Mouse (Mus musculus): Measurements from ENCODE around the gene Gosr1. TPM values are rescaled to one million over a fixed set of nuclear protein-coding genes. Genes with fewer than 3 reads are reported as not detected.

The Gosr1 gene
- polyA plus RNA-seq, 1 experiment from 2014 or later: 10.1 TPM

DNA sequence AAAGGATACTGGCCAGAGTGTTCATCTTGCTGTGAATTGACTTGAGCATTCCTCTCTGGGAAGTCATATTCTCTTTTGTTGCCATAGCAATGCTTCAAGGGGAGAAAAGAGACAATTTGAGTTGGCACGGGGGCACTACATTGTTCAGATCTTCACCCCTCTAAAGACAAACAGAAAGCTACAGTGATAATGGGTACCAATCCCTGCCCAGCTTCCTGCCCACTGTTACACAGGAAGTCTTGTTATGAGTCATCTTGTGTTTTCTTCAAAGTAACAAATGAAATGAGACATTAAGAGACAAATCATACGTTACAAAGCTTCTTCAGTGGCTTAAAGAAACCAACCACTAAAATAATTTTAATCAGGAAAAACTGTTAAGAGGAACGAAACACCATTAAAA is 28.8 kb downstream of the Gosr1 start:
- no peaks in the 10 kb centered on the region for H3K27me3 ChIP-seq
- no peaks in the 10 kb centered on the region for H3K9me3 ChIP-seq (replicated peaks)
- H3K4me2 ChIP-seq: no peak overlapping the region
- H3K9ac ChIP-seq: no peak overlapping the region
- no peaks in the 10 kb centered on the region for H3K4me1 ChIP-seq (replicated peaks)
- peaks cover 48% of the 10 kb centered on the region for H3K36me3 ChIP-seq (replicated peaks)
- no peak overlapping the region for H3K27ac ChIP-seq (replicated peaks)
- H3K4me3 ChIP-seq (replicated peaks): no peak overlapping the region
- ATAC-seq (ENCODE audit: insufficient read depth): no peak
- WGBS (ENCODE audit: insufficient replicate concordance): 50% methylated on average over 3 of the region's 3 CpGs

GRCm38 (mm10) chr11:76730650-76731049 is 32.7 kb downstream of the Gosr1 start:
- H3K27ac ChIP-seq (replicated peaks): no peak overlapping the region
- no peak overlapping the region for H3K9ac ChIP-seq
- no peaks in the 10 kb centered on the region for H3K9me3 ChIP-seq (replicated peaks)
- H3K36me3 ChIP-seq (replicated peaks): peaks cover 60% of the 10 kb centered on the region
- no peak overlapping the region for H3K4me3 ChIP-seq (replicated peaks)
- H3K27me3 ChIP-seq: no peaks in the 10 kb centered on the region
- WGBS (ENCODE audit: insufficient replicate concordance): 55% methylated on average over 3 of the region's 3 CpGs
- ATAC-seq (ENCODE audit: insufficient read depth): no peak
- no peaks in the 10 kb centered on the region for H3K4me1 ChIP-seq (replicated peaks)
- no peak overlapping the region for H3K4me2 ChIP-seq

GRCm38 (mm10) chr11:76728093-76728492 is 35.3 kb downstream of the Gosr1 start:
- no peaks in the 10 kb centered on the region for H3K4me1 ChIP-seq (replicated peaks)
- no peak overlapping the region for H3K9ac ChIP-seq
- no peaks in the 10 kb centered on the region for H3K9me3 ChIP-seq (replicated peaks)
- WGBS (ENCODE audit: insufficient replicate concordance): 86% methylated on average over 11 of the region's 11 CpGs
- H3K27me3 ChIP-seq: no peaks in the 10 kb centered on the region
- H3K27ac ChIP-seq (replicated peaks): no peak overlapping the region
- H3K4me3 ChIP-seq (replicated peaks): no peak overlapping the region
- H3K4me2 ChIP-seq: no peak overlapping the region
- peaks cover 41% of the 10 kb centered on the region for H3K36me3 ChIP-seq (replicated peaks)
- no peak for ATAC-seq (ENCODE audit: insufficient read depth)

DNA sequence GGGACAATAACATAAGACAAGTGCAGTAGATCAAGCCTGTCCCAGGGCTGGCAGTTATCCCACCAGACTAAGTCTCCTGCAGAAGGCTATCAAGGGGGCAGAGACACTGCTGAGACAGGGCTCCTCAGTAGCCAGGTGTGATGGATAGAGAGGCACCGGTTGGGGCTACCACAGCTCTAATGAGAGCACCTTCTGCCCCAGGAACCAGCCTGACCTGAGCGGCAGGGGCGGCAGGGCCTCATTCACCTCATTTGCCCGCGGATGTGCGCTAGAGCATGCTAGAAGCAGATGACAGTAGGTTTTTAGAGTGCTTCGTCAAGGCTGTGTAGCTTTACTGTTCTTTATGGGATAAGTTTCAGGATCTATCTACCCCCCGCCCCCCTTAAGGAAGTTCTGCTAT is 39.5 kb downstream of the Gosr1 start:
- ATAC-seq (ENCODE audit: insufficient read depth): no peak
- no peaks in the 10 kb centered on the region for H3K27me3 ChIP-seq
- WGBS (ENCODE audit: insufficient replicate concordance): 69% methylated on average over 8 of the region's 8 CpGs
- H3K27ac ChIP-seq (replicated peaks): no peak overlapping the region
- H3K4me2 ChIP-seq: no peak overlapping the region
- H3K9me3 ChIP-seq (replicated peaks): no peaks in the 10 kb centered on the region
- H3K4me3 ChIP-seq (replicated peaks): no peak overlapping the region
- peaks cover 13% of the 10 kb centered on the region; the same call in 1 of the 2 replicates for H3K36me3 ChIP-seq (replicated peaks)
- no peaks in the 10 kb centered on the region for H3K4me1 ChIP-seq (replicated peaks)
- no peak overlapping the region for H3K9ac ChIP-seq

- H3K9ac ChIP-seq: no peak overlapping the region
- H3K36me3 ChIP-seq (replicated peaks): no peaks in the 10 kb centered on the region
- H3K4me3 ChIP-seq (replicated peaks): no peak overlapping the region
- no peaks in the 10 kb centered on the region for H3K4me1 ChIP-seq (replicated peaks)
- no peak for ATAC-seq (ENCODE audit: insufficient read depth)
- H3K27me3 ChIP-seq: no peaks in the 10 kb centered on the region
- no peak overlapping the region for H3K27ac ChIP-seq (replicated peaks)
- 54% methylated on average over 4 of the region's 4 CpGs for WGBS (ENCODE audit: insufficient replicate concordance)
- H3K4me2 ChIP-seq: no peak overlapping the region
- no peaks in the 10 kb centered on the region for H3K9me3 ChIP-seq (replicated peaks)
These were observed 46.4 kb downstream of the Gosr1 start for GRCm38 (mm10) chr11:76717000-76717399.

GRCm38 (mm10) chr11:76709625-76710452 is 53.5 kb downstream of the Gosr1 start:
- Histone ChIP-seq H3K4me2 (no peak overlapping the region), H3K4me3 (replicated peaks) (no peak overlapping the region), H3K4me1 (replicated peaks) (no peaks in the 10 kb centered on the region), H3K27me3 (no peaks in the 10 kb centered on the region), H3K36me3 (replicated peaks) (no peaks in the 10 kb centered on the region), H3K27ac (replicated peaks) (no peak overlapping the region), H3K9ac (no peak overlapping the region), H3K9me3 (replicated peaks) (no peaks in the 10 kb centered on the region)
- WGBS (ENCODE audit: insufficient replicate concordance): 28% methylated on average over 14 of the region's 17 CpGs
- no peak for ATAC-seq (ENCODE audit: insufficient read depth)

DNA sequence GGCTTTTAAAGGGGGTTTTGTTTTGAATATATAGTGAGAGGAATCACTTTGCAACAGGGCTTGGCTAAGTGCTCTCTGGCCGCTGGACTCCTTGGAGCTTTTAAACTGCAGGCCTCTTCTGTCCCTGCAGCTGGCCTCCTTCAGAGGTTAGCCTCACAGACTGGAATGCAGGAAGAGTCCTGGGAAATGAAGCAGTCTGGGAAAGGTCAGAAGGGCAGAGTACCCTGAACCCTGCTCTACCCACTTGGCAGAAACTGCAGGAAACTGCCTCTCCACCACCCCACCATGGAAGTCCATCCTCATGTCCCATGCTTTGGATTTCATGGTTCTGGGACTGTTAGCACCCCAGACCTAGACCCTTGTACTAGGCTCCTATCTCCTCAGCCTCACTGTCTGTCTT is 54.5 kb downstream of the Gosr1 start:
- 50% methylated on average over 1 of the region's 1 CpGs for WGBS (ENCODE audit: insufficient replicate concordance)
- H3K9ac ChIP-seq: no peak overlapping the region
- H3K9me3 ChIP-seq (replicated peaks): no peaks in the 10 kb centered on the region
- no peak for ATAC-seq (ENCODE audit: insufficient read depth)
- no peak overlapping the region for H3K4me3 ChIP-seq (replicated peaks)
- no peaks in the 10 kb centered on the region for H3K36me3 ChIP-seq (replicated peaks)
- H3K4me2 ChIP-seq: no peak overlapping the region
- H3K27ac ChIP-seq (replicated peaks): no peak overlapping the region
- H3K27me3 ChIP-seq: no peaks in the 10 kb centered on the region
- no peaks in the 10 kb centered on the region for H3K4me1 ChIP-seq (replicated peaks)

DNA sequence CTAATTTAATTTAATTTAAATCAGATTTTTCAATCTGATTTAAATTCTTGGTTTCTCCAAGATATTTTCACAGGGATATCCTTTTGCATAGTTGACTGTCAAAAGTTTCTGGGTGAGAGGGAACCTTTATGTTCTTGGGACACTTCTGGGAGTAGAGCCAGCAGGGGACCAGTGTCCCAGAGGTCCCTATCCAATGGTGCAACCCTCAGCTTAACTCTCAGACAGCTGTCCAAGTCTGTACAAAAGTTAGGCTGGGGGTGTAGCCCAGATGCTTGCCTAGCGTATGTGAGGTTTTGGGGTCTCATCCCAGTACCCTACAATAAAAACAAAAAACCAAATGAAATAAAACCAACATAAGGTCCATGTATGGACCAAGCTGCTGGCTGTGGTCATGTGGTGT is 55.3 kb downstream of the Gosr1 start:
- Histone ChIP-seq H3K9me3 (replicated peaks) (no peaks in the 10 kb centered on the region), H3K27ac (replicated peaks) (no peak overlapping the region), H3K36me3 (replicated peaks) (no peaks in the 10 kb centered on the region), H3K4me3 (replicated peaks) (no peak overlapping the region), H3K9ac (no peak overlapping the region), H3K27me3 (no peaks in the 10 kb centered on the region), H3K4me2 (no peak overlapping the region), H3K4me1 (replicated peaks) (no peaks in the 10 kb centered on the region)
- 63% methylated on average over 1 of the region's 1 CpGs for WGBS (ENCODE audit: insufficient replicate concordance)
- no peak for ATAC-seq (ENCODE audit: insufficient read depth)

- H3K4me1 ChIP-seq (replicated peaks): no peaks in the 10 kb centered on the region
- H3K9ac ChIP-seq: no peak overlapping the region
- H3K4me2 ChIP-seq: no peak overlapping the region
- H3K36me3 ChIP-seq (replicated peaks): no peaks in the 10 kb centered on the region
- no peak overlapping the region for H3K4me3 ChIP-seq (replicated peaks)
- no peak for ATAC-seq (ENCODE audit: insufficient read depth)
- no peaks in the 10 kb centered on the region for H3K27me3 ChIP-seq
- no peak overlapping the region for H3K27ac ChIP-seq (replicated peaks)
- H3K9me3 ChIP-seq (replicated peaks): no peaks in the 10 kb centered on the region
- WGBS (ENCODE audit: insufficient replicate concordance): 58% methylated on average over 3 of the region's 3 CpGs
These were observed 55.7 kb downstream of the Gosr1 start for GRCm38 (mm10) chr11:76707656-76708055.

DNA sequence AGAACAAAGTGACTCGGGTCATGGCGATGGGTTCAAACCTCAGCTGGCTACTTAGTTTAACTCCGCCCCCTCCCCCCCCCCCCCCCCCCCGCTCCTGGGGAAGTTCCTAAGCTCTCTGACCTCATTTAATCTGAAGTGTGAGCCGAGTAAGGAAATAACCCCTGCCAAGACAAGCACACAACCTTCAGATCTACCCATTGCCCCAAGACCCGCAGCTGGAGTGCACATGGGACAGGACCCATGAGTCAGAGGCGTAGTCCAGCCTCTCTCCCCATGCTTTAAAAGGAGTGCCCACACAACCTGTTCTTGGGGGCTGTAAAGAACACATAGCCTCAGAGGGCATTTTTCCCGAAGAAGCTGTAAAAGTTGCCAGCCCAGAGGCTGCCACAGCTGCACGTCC is 63.8 kb downstream of the Gosr1 start:
- Histone ChIP-seq H3K9ac (no peak overlapping the region), H3K9me3 (replicated peaks) (no peaks in the 10 kb centered on the region), H3K4me3 (replicated peaks) (no peak overlapping the region), H3K4me1 (replicated peaks) (no peaks in the 10 kb centered on the region), H3K36me3 (replicated peaks) (no peaks in the 10 kb centered on the region), H3K27ac (replicated peaks) (no peak overlapping the region), H3K4me2 (peak overlapping the region; percentile 25), H3K27me3 (no peaks in the 10 kb centered on the region; the same call in 1 of the 2 replicates)
- WGBS (ENCODE audit: insufficient replicate concordance): 44% methylated on average over 7 of the region's 9 CpGs
- ATAC-seq (ENCODE audit: insufficient read depth): no peak

DNA sequence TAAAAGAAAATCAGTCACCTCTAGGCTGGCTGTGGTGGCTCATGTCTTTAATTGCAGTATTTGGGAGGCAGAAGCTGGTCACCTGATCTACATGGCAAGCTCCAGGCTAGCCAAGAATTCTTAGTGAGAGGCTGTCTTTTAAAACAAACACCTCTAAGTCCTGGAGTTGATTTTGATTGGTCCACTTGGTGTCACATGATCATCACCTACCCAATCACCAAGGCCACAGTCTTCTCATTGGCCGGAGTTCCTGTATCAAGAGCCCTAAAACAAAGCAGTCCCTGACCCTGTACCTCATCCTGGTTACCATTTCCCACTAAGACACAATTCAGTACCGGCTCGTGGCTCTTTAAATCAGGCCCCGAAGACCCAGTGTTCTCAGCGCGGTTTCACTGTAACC is 67.6 kb downstream of the Gosr1 start:
- H3K36me3 ChIP-seq (replicated peaks): no peaks in the 10 kb centered on the region
- WGBS (ENCODE audit: insufficient replicate concordance): 50% methylated on average over 6 of the region's 6 CpGs
- H3K9me3 ChIP-seq (replicated peaks): no peaks in the 10 kb centered on the region
- no peaks in the 10 kb centered on the region; the same call in 1 of the 2 replicates for H3K27me3 ChIP-seq
- ATAC-seq (ENCODE audit: insufficient read depth): no peak
- H3K4me2 ChIP-seq: no peak overlapping the region
- H3K4me3 ChIP-seq (replicated peaks): no peak overlapping the region
- no peaks in the 10 kb centered on the region for H3K4me1 ChIP-seq (replicated peaks)
- no peak overlapping the region for H3K27ac ChIP-seq (replicated peaks)
- H3K9ac ChIP-seq: no peak overlapping the region

GRCm38 (mm10) chr11:76692096-76692495 is 71.3 kb downstream of the Gosr1 start:
- ATAC-seq (ENCODE audit: insufficient read depth): no peak
- Histone ChIP-seq H3K27me3 (no peaks in the 10 kb centered on the region; the same call in 1 of the 2 replicates), H3K4me2 (no peak overlapping the region), H3K27ac (replicated peaks) (no peak overlapping the region), H3K9ac (no peak overlapping the region), H3K4me1 (replicated peaks) (no peaks in the 10 kb centered on the region), H3K4me3 (replicated peaks) (no peak overlapping the region), H3K36me3 (replicated peaks) (no peaks in the 10 kb centered on the region), H3K9me3 (replicated peaks) (no peaks in the 10 kb centered on the region)
- 58% methylated on average over 3 of the region's 3 CpGs for WGBS (ENCODE audit: insufficient replicate concordance)

All from liver, embryonic 15.5 days (tissue).